Mouse (Mus musculus): ENCODE data around the gene Ppp4r3b.

DNA sequence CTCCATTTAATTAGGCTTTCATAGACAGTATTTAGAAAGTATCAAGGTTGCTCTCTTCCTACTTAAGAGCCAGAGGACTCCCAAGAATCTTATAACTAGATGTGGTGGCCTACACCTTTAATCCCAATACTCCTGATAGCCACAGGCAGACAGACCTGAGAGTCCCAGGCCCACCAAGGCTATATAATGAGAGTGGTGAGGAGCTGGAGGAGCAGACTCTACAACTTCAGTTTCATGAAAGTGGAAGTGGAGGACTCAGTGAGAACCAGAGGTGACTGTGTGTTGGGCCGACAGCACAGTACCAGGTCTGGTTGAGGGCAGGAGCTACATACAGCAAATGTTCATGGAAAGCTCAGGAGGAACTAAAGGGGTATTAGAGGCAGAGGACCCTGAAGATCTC lies 75.0 kb downstream of the Ppp4r3b start:
- TF ChIP-seq CTCF (IDR thresholded peaks at IDR 0.05; ENCODE audit: control insufficient read depth, insufficient read depth, insufficient replicate concordance, low read depth, low read length) (no peak), POLR2A (IDR thresholded peaks at IDR 0.05; ENCODE audit: control insufficient read depth, low read depth, low read length) (no peak)
